Mouse (Mus musculus) CH12.LX (cell line): ENCODE data around the gene Fat2. TPM values are rescaled to one million over a fixed set of nuclear protein-coding genes. Genes with fewer than 3 reads are reported as not detected.

Source experiments
- DNase-seq: peaks from one replicate; pipeline ENCODE4 v3.0.0-alpha.2; 2013; ENCODE audit errors: extremely low read depth
- H3K27ac ChIP-seq: 2 replicates; pipeline ENCODE4 v1.5.1; 2012; ENCODE audit warnings: low read depth, mild to moderate bottlenecking, control low read depth, moderate library complexity; ENCODE audit not compliant: insufficient read depth
- H3K27me3 ChIP-seq: replicated peaks from 2 replicates; pipeline ENCODE3; 2012; ENCODE audit warnings: inconsistent platforms
- H3K36me3 ChIP-seq, 2 experiments: replicated peaks in 1 of 2; 2 replicates each; pipeline versions ENCODE3 to v1.6.1; 2012; ENCODE audit warnings: inconsistent platforms in 1 of 2, low read length in 1 of 2, mild to moderate bottlenecking in 1 of 2, mixed read lengths in 1 of 2, moderate library complexity in 1 of 2; ENCODE audit not compliant: control insufficient read depth in 1 of 2, insufficient read depth in 1 of 2
- H3K4me1 ChIP-seq, 2 experiments: 2 replicates each; pipeline ENCODE4 v1.6.1; 2012; ENCODE audit warnings: inconsistent platforms in 1 of 2, moderate library complexity in 1 of 2; ENCODE audit not compliant: insufficient read depth in 2 of 2, control insufficient read depth in 1 of 2
- H3K4me2 ChIP-seq: 2 replicates; pipeline ENCODE4 v1.6.1; 2012; ENCODE audit warnings: low read depth, mild to moderate bottlenecking, control low read depth; ENCODE audit not compliant: poor library complexity, insufficient read depth, severe bottlenecking
- H3K4me3 ChIP-seq, 3 experiments: fragments of 150-350 bp in 1 of 3; sonication (generic) in 1 of 3; replicated peaks in 1 of 3; 2 replicates each; pipeline versions ENCODE3 to v1.5.1; 2011 to 2012; ENCODE audit warnings: low read depth in 2 of 3, low read length in 2 of 3, mild to moderate bottlenecking in 2 of 3, moderate library complexity in 2 of 3, control low read depth in 1 of 3, improper control_type of control experiment in 1 of 3, inconsistent platforms in 1 of 3, mixed read lengths in 1 of 3; ENCODE audit not compliant: poor library complexity in 1 of 3
- H3K79me2 ChIP-seq: replicated peaks from 2 replicates; pipeline ENCODE4 v1.6.1; 2012; ENCODE audit warnings: mild to moderate bottlenecking, moderate library complexity; ENCODE audit not compliant: control insufficient read depth, poor library complexity, insufficient read depth, severe bottlenecking; ENCODE audit errors: extremely low read depth
- H3K9ac ChIP-seq: 2 replicates; pipeline ENCODE4 v1.6.1; 2012; ENCODE audit warnings: low read depth, mild to moderate bottlenecking, control low read depth, moderate library complexity; ENCODE audit not compliant: insufficient read depth
- H3K9me3 ChIP-seq: replicated peaks from 2 replicates; pipeline ENCODE3; 2012; ENCODE audit warnings: low read length, inconsistent platforms, mixed read lengths
- CHD2 ChIP-seq: IDR thresholded peaks from 2 replicates; pipeline ENCODE4 v1.6.1; 2011; ENCODE audit warnings: low read length, improper control_type of control experiment
- E2F4 ChIP-seq: IDR thresholded peaks from 2 replicates; pipeline ENCODE4 v1.6.1; 2011; ENCODE audit warnings: low read depth, low read length, improper control_type of control experiment; ENCODE audit not compliant: insufficient replicate concordance
- ELF1 ChIP-seq: IDR thresholded peaks from 2 replicates; pipeline ENCODE4 v1.6.1; 2014; ENCODE audit warnings: low read depth, mild to moderate bottlenecking, inconsistent platforms, low read length, improper control_type of control experiment
- ETS1 ChIP-seq: conservative IDR thresholded peaks from 2 replicates; pipeline ENCODE4 v1.6.1; 2012; ENCODE audit warnings: low read depth, mild to moderate bottlenecking, inconsistent platforms, low read length, improper control_type of control experiment, moderate library complexity
- GABPA ChIP-seq: IDR thresholded peaks from 2 replicates; pipeline ENCODE4 v1.6.1; 2012; ENCODE audit warnings: low read depth, low read length, improper control_type of control experiment, inconsistent platforms; ENCODE audit not compliant: insufficient replicate concordance
- IRF4 ChIP-seq: IDR thresholded peaks from 2 replicates; pipeline ENCODE4 v1.6.1; 2014; ENCODE audit warnings: low read depth, mild to moderate bottlenecking, inconsistent platforms, low read length, improper control_type of control experiment
- JUND ChIP-seq: conservative IDR thresholded peaks from 2 replicates; pipeline ENCODE4 v1.6.1; 2011; ENCODE audit warnings: low read depth, low read length, improper control_type of control experiment
- KAT2A ChIP-seq: IDR thresholded peaks from 2 replicates; pipeline ENCODE4 v1.6.1; 2012; ENCODE audit warnings: low read length, improper control_type of control experiment, inconsistent platforms; ENCODE audit not compliant: insufficient replicate concordance
- MEF2A ChIP-seq: IDR thresholded peaks from 2 replicates; pipeline ENCODE4 v1.6.1; 2014; ENCODE audit warnings: low read depth, mild to moderate bottlenecking, inconsistent platforms, low read length, improper control_type of control experiment, borderline replicate concordance
- NELFE ChIP-seq: IDR thresholded peaks from 2 replicates; pipeline ENCODE4 v1.6.1; 2011; ENCODE audit warnings: low read depth, low read length, improper control_type of control experiment
- NRF1 ChIP-seq: IDR thresholded peaks from 2 replicates; pipeline ENCODE4 v1.6.1; 2014; ENCODE audit warnings: low read depth, mild to moderate bottlenecking, inconsistent platforms, low read length, improper control_type of control experiment, moderate library complexity
- RAD21 ChIP-seq: IDR thresholded peaks from 2 replicates; pipeline ENCODE4 v1.6.1; 2011; ENCODE audit warnings: low read depth, mild to moderate bottlenecking, low read length, improper control_type of control experiment, moderate library complexity
- RCOR1 ChIP-seq: conservative IDR thresholded peaks from 2 replicates; pipeline ENCODE4 v1.6.1; 2012; ENCODE audit warnings: low read depth, mild to moderate bottlenecking, inconsistent platforms, low read length, improper control_type of control experiment
- TBP ChIP-seq: conservative IDR thresholded peaks from 2 replicates; pipeline ENCODE4 v1.6.1; 2011; ENCODE audit warnings: low read depth, low read length, improper control_type of control experiment
- UBTF ChIP-seq: IDR thresholded peaks from 2 replicates; pipeline ENCODE4 v1.6.1; 2012; ENCODE audit warnings: low read depth, mild to moderate bottlenecking, inconsistent platforms, low read length, improper control_type of control experiment, moderate library complexity
- USF2 ChIP-seq: conservative IDR thresholded peaks from 2 replicates; pipeline ENCODE4 v1.6.1; 2011; ENCODE audit warnings: low read depth, low read length, improper control_type of control experiment
- ZC3H11A ChIP-seq: IDR thresholded peaks from 2 replicates; pipeline ENCODE4 v1.6.1; 2012; ENCODE audit warnings: low read depth, mild to moderate bottlenecking, inconsistent platforms, low read length, improper control_type of control experiment
- ZKSCAN1 ChIP-seq: IDR thresholded peaks from 2 replicates; pipeline ENCODE4 v1.6.1; 2012; ENCODE audit warnings: low read depth, inconsistent platforms, low read length, improper control_type of control experiment, borderline replicate concordance
- dilution Hi-C: fragments of 300-500 bp; cut with MboI; formaldehyde crosslinking; loops from 2 replicates; pipeline ENCODE4 v1.14.3; 2020; ENCODE audit warnings: low sequenced_read_pairs; ENCODE audit not compliant: extremely low pct_unique_long_range_greater_than_20kb, extremely low pct_ligation_motif_present
- in situ Hi-C: fragments of 300-500 bp; cut with MboI; formaldehyde crosslinking; loops from 3 replicates; pipeline ENCODE4 v1.14.3; 2019; ENCODE audit warnings: low sequenced_read_pairs, low pct_ligation_motif_present, low pct_unique_long_range_greater_than_20kb, mixed read lengths
- polyA plus RNA-seq: library from polyadenylated mRNA; unstranded; fragments of >175 nt; gene quantifications from 2 replicates; pipeline ENCODE4 v1.2.1, GENCODE M21; 2012; ENCODE audit warnings: low read depth; ENCODE audit not compliant: insufficient read length
- total RNA-seq, 2 experiments: library from RNA; depleted of rRNA; stranded (reverse); fragments of 300-350 nt in 1 of 2; fragments of >200 nt in 1 of 2; gene quantifications; 2 replicates each; pipeline ENCODE4 v1.2.3; 2012 to 2014

Fat2 gene
- total and polyA plus RNA-seq, 3 experiments, result under 0.01 TPM; not detected in 2

DNA sequence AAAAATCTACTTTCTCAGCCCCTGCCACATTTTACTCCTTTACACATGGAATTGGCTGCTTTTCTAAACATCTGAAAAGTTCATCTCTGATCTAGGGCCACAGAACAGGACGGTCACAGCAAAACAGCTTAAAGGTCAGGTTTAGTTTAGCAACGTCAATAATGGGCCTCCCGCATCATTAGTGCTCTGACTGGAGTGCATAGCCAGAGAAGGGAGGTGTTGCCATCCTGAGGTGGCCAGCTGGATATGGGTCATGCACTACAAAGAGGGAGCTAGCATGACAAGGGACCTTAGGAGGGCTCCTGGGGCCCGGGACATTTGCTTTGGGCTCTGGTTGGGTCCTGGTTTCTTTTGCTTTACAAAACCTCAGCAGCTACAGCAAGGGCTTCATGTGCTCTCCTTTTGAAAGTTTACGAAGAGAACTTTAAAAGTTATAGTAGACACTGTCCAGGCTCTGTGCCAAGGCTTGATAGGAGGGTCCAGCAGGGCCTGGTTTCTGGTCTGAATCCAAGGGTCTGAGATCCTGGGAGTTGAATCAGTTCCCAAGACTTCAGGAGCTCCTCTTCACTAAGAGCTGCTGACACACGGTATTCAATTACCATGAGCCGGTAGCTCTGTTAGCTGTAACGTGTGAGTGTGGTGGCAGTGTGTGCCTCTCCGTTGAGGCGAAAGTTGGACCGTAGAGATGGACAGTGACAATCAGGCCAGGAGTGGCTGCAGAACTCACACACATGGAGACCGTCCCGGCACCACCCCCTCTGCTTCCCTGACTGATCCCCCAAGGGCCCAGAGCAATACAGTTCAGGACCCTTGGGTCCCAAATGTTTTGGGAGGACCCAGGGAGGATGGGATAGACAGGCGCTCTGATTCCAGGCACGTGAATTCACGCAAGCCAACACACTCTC, 6.2 kb downstream of the Fat2 start:
- H3K9me3 ChIP-seq, result no peaks in the 10 kb centered on the region
- no peak overlapping the region for H3K4me2 ChIP-seq
- H3K79me2 ChIP-seq, result no peaks in the 10 kb centered on the region
- in situ Hi-C loops, result loop anchor here (5.0 kb wide), 1 partner anchor 48 kb away; no protein-coding TSS in a partner anchor
- H3K27me3 ChIP-seq, result peaks cover 87% of the 10 kb centered on the region
- H3K36me3 ChIP-seq, result no peaks in the 10 kb centered on the region
- H3K9ac ChIP-seq, result no peak overlapping the region
- TF ChIP-seq UBTF (no peak), TBP (no peak), ETS1 (no peak), ZC3H11A (no peak), MEF2A (no peak), ZKSCAN1 (no peak)
- H3K4me3 ChIP-seq, result no peak overlapping the region
- dilution Hi-C loops, result no loop called here
- H3K4me1 ChIP-seq, result no peaks in the 10 kb centered on the region
- H3K27ac ChIP-seq, result no peak overlapping the region
- DNase-seq, result no peak

DNA sequence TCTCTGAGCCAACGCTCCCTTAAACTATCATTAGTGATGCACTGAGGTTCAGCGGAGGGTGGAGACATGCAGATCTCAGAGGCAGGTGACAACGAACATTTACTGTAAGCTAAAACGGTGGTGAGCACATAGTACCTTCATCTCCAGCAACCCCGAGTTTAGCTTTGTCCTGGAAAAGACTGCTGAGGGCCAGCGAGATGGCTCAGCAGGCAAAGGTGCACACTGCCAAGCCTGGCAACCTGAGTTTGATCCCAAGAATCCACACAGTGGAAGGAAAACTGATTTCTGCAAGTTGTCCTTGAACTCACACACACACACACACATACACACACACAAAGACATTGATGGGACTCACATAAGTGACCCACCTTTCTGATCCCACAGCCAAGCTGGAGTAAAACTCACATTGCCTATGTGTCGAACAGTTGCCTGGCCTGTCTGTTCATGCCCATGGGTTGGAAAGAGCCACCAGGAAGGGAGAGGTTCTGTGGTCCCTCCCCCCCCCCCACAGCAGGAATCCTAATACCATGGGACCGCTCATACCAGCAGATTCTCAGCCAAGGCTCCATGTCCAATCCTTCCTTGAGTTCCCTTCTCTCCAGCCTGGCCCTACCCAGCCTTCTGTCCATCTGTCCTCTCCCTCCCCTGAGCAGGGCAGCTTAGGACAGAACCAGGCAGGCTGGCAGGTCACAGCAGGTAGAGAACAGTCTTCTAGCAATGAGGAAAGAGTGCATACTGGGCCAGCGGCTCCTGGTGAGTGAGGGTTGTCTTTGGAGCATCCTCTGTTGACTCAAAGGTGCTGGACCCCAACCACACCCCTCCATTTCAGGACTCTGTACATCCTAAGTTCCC, 8.6 kb downstream of the Fat2 start:
- Histone ChIP-seq H3K4me3 (no peak overlapping the region), H3K36me3 (no peaks in the 10 kb centered on the region), H3K9me3 (no peaks in the 10 kb centered on the region), H3K27ac (no peak overlapping the region), H3K4me1 (no peaks in the 10 kb centered on the region), H3K9ac (no peak overlapping the region), H3K27me3 (peaks cover 85% of the 10 kb centered on the region), H3K4me2 (no peak overlapping the region), H3K79me2 (no peaks in the 10 kb centered on the region)
- dilution Hi-C loops, result no loop called here
- in situ Hi-C loops, result loop anchor here (5.0 kb wide), 1 partner anchor 45 kb away; no protein-coding TSS in a partner anchor
- DNase-seq, result no peak
- TF ChIP-seq E2F4 (no peak), MEF2A (no peak), JUND (no peak), UBTF (no peak), CHD2 (no peak), ETS1 (no peak), GABPA (no peak), RCOR1 (no peak), NELFE (no peak), NRF1 (no peak), IRF4 (no peak), ZKSCAN1 (no peak), KAT2A (no peak), USF2 (no peak), RAD21 (no peak), ELF1 (no peak)
- TF ChIP-seq, all 38 proteins: peak for 0
